In the genomic region with DNA sequence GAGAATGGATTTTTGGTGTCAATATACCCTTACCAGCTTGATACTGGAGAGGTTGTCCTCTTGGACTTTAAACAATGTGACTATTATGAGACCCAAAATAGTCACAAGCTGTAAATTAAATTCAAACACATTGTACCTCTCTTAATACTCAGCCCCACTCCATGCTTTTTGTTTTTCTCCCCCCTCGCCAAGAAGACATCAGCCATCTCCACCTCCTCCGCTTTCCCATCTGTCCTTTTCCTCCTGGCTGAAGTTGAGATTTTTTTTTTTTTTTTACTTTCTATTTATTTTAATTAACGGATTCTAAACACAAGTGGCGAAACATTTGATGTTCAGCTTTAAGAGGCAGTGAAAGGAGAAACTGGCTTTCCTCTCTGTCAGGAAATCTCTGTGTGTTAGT, we compare ENCODE assay signal across 18 mouse cellular contexts.
"Had no signal": no experiment of that assay in that cellular context is flagged by ENCODE, and none has a peak within 500 bp of the region (broad histone marks: within the 10 kb centered on the region; RNA-seq: fewer than 3 reads in every experiment).

No protein-coding gene starts in this region.

- ATAC-seq: hindbrain, embryonic 16.5 days; inflammation-experienced regulatory T-cells, adult 6 months; intestine, embryonic 15.5 days; intestine, postnatal 0 days; liver, embryonic 12.5 days had no signal

- DNase-seq: gastrocnemius, adult 2 months; gastrocnemius, postnatal 10 days; gastrocnemius, postnatal 25 days; heart, adult 18-20 months; heart, postnatal 10 days; heart, postnatal 4 days; kidney, adult 18-20 months; kidney, adult 8-10 months; kidney, postnatal 14 days; kidney, postnatal 36 days; layer of hippocampus, adult 9-11 months; layer of hippocampus, postnatal 36 days; left cerebral cortex, postnatal 4 days had no signal
